Mouse (Mus musculus): ENCODE measurements at regions not wholly inside any gene's neighbourhood (a gene's known extent, or its start where the extent isn't known, plus 50 kb on each side); places are given as distances from the start of the nearest gene placed in this dataset.

DNA sequence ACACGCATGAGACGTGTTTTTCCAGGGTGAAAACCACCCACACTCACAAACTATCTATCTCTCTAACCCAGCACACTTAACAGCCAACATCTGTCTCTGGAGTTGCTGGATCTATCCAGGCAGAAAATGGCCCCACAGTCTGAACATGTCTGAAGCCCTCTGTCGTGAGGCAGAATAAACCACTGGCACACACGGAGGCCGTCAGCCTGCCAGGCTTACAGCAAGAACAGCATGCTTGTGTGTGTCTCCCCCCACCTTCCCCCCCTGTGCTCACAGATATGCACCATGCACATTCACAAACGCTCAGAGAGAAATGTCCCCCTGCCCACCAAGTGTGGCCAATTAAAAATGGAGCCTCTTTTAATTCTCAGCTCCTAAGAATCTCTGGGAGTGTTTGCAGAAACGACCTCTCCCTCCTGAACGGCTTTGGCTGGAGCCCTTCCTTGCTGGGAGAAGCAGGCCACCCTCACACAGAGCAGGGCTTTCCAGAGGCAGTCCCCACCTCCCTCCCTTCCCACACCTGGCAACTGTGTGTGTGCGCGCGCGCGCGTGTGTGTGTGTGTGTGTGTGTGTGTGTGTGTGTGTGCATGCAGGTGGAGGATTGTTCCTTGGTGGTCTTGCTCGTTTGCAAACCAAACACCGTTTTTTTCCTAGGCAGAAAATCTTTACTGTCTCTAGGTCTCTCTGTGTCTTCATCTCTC lies 88.7 kb downstream of the Edn3 start:
- DNase-seq, result no peak

DNA sequence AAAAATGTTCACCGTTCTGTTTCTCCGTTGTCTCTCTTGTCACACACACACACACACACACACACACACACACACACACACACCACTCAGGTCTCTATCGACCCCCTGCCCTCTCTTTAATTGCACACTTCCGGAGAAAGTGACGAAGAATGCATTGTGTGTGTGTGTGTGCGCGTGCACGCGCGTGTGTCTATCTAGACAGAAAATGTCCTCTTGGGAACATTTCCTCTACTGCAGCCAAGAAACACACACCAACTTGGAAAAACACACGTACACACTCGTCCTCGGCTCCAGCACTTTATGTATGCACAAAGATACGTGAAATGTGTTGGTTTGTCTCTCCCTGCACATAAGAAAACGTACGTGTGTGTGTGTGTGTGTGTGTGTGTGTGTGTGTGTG lies 90.4 kb downstream of the Edn3 start:
- no peak for DNase-seq

DNA sequence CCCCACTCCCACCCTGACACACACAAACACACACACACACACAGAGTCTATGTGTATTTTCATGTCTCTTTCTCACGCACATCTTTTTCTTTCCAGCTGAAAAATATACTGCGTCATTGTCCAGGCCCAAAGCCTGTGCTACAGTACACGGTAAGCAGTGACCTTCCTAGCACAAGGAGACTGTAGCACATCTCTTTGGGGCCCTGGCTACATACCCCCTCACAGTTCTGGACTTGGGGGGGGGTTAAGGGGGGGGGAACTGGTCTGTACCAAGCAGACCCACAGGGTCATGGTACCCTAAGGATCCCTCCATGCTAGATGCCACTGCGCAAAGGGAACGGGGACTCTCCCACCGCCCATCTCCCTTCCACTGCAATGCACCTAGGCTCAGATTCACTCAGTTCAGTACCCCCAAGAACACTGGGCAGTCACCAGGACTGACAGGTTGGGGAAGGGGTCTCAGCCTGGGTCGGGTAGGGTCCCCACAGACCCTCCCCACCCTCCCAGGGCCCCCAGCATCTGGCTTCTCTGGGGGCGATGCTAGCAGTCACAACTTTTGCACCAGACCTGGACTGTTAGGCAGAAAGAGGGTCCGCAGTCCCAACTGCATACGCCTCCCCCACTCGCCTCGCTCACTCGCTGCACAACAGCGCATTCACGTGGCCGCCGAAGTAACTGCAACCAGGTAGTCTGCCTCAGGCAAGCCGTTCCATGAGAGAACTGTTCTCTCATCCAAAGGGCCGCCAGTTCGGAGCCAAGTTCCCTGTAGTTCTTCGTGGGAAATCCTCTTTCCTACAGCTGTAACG lies 91.3 kb downstream of the Edn3 start:
- DNase-seq, result peak; percentile 79

DNA sequence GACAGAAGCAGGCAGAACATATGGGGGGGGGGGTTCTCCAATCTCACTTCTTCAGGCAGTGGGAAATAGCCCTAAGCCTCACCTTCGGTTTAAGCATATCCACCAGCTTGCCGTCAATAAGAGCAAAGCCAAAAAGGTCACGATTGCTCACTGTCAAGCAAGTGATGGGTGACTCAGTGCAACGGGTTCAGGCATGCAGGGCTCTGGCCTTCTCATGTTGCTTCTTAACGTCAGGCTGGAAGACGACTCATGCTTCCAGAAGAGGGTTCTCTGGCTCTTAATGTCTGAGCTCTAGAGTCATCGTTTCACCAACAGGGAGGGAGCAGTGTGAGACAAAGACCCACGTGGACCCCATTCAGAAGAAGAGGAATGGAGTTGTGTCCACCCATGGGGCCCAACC lies 93.4 kb downstream of the Edn3 start:
- DNase-seq, result no peak

DNA sequence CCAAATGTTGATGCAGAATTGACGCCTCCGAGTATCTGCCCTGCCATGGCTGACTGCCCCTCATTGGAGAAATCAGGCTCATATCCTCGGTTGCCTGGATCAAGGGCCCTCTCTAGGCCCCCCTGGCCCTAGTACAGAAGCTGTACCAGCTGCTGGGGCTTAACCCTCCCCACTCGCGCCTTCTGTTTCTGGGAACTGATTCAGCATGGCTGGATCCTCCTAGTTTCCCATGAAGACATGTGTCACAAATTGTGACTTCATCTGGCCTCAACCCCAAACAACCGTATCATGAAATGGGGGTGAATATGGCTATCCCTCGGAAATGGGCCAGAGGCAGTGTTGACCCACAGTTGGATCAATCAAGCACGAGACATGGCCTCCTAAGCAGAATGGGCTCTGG lies 95.1 kb downstream of the Edn3 start:
- no peak for DNase-seq

DNA sequence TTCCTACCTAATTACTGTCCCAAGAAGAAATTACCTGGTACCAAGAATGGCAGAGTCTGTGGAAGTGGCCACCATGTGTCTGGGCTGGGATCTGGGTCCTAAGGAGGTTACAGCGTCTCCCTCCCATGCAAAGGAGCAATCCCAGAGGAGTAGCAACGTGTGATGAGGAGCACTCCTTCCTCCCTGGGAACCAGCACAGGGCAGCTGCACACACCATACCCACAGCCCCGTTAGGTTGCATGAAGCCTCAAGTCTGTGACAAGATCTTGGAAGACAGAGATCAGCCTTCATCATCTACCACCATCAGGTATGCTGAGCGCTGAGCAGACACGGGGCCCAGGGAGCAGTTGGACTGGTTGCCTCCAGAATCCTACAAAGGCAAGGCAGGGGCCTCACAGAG lies 95.7 kb downstream of the Edn3 start:
- DNase-seq, result no peak

DNA sequence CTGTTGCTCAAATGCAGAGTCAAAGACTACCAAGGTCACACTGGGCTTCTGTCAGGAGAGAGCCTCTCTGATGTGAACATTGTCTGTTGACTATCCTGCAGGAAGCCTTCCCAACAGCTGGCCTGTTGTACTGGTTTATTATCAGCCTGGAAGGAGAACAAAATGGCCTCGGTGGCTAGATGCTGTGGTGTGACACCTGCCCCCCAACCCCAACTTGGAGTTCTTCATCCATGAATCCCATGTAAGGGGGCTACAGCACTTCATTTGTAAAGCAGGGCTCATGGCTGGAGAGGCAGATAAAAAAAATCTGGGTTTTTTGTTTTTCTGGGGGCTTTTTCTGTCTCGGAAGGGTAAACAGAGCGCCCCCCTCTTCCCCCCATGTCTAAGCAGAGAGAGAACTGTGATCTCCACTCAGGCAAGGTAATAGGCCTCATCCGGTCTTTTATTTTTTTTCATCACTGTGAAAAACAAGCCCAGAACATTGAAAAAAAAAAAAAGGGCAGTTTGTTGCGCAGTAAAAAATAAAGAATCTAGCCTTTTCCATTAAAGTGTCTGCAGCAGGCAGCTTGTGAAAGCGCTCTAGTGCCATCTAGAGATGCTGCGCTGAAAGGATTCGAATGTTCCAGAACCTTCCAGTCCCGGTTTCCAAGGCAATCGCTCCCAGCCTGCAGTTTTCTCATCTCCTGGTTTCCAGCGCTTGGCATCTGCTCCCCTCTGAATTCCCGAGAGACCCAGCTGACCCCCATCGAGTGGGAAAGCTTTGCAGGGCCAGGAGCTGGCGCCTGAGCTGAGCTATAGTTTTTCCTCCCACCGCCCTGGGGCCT lies 97.8 kb downstream of the Edn3 start:
- DNase-seq, result peak; percentile 56

DNA sequence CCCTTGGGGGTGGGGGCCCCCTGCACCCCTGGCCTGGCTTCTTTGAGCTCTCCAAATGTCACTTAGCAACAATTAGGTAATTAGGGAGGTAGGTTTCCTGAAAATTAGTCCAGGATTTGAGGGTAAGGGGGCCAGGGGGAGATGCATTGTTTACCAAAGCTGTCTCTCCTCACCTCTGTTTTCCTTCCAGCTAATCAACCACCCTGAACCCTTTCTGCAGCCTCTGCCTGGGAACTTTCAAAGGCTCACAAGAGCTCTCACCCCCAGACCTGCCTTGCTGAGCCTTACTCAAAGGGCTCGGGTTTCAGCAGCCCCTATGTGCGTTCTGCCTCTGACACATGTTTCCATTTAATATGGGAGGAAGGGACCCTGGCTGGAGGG lies 98.4 kb downstream of the Edn3 start:
- no peak for DNase-seq

DNA sequence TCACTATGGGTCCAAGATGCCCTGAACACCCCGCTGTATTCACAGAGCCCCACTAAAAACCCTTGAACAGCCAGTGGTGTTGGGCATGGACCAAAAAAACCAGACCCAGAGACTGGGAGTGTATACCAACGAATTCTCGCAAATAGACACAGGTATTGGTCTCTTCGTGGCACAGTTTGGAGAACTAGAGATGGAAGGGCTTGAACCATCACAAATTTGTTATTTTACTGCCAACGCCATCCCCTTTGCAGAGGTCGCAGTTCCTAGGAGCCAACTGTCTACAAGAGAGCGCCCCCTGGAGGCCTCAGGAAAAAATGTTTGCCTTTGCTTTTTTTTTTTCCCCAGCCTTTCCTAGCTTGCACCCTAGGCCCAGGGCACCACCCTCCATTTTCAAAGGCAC lies 99.1 kb downstream of the Edn3 start:
- peak; percentile 32 for DNase-seq

DNA sequence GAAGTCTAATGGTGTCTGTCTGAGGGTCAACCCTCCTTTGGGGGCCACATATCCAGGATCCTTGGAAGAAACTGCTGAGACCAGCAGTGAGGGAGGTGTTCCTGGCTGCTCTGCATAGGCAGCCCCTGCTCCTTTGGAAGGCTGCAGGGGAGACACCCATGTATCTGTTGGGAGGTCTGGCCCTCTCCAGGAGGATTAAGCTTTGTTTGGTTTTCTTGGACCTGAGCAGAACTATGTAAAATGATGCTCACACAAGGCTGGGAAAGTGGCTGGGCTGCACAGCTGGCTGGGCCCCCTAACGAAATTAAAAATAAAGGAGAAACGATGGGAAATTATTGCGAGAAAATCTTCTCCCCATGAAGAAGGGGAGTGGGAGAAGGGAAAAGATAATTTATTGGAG lies 104.2 kb downstream of the Edn3 start:
- no peak for DNase-seq

DNA sequence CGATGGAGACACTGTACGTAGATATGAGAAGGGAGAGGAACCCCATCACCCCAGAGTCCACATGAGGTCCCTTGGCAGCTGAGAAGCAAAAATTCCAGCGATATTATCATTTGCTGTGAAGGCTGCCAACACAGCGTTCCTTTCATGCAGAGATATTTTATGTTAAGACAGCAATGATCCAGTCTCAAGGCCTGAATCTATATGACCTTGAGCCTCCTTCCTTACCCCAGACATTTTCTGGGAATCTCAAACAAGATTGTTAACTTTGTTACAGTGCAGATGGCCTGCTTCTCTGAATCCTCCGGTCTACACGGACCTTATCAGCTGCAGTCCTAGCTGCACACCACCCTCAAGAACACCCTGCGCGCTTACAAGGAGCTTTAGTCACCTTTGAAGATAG lies 106.1 kb downstream of the Edn3 start:
- no peak for DNase-seq

DNA sequence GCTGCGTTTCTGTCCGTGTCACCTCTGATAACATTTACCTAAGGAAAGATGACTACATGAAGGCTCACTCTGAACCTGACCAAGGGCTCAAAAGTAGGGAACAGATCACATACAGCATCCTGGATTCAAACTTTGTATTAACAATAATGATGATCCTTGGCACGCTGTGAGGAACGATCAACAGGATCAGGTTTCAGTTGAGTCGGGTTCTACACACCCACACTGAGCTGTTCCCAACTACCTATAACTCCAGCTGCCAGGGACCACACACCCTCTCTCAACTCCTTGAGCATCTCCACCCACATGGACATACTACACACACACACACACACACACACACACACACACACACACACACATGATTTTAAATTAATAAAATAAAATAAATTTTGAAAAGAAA lies 107.0 kb downstream of the Edn3 start:
- DNase-seq, result no peak

DNA sequence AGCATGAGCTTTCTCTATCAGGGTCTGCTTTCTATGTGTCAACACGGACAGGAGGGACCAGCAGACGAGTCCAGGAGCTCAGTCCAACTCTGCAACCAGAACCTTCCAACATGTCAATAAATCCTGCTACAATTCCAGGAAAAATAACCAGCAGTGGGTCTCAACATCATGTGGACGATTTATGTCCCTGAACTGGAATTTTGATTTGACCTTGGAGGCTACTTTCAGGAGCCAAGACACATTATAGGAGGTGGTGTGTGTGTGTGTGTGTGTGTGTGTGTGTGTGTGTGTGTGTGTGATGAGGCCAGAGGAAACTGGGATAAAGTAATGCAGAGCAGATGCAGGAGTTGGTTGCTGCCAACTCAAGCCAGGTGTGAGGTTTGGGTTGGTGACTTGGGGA lies 107.8 kb downstream of the Edn3 start:
- no peak for DNase-seq

DNA sequence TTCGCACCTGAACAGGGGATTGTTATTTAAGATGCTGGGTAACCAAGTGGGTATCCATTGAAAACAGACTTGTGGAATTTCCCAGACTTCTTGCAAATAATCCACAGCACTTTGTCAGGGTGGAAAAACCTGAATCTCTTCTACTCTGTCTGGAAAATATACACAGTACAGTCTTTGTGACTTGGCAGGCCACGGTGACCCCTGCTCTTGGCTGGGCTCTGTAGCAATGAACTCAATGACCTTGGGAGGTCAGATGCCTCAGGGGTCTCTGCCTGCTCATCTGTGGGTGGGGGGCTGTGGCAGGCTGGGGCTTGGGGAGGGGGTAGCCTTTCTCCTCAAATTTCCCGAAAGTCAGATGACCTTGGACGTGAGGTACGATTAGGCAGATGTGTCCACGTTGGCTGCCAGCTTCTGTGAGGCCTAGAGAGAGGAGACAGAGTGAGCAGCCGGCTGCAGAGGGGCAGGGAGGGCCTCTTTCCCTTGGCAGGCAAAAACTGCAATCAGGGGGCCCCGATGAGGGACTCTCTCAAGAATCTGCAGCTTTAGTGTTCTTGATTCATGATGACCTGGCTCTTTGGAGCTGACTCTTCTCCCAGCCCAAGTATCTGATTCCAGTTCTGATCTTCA lies 108.4 kb downstream of the Edn3 start:
- no peak for DNase-seq

DNA sequence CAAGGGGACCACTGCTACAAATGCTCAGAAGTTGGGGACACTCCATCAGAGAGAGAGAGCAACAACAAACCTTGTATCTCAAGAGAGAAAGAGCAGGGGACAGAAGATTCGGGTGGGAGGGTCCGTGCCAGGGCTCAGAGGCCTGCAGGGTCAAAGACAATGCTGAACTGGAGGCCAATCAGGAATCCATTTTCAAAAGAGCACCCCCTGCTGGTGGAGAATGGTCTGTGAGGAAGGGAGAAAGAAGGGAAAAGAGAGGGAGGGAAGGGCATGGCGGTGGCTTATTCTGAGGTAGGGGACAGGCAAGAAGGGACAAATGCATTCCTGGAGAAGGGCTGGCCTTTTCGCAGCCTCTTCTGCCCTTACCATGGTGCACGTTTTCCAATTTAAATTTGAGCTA lies 109.9 kb downstream of the Edn3 start:
- DNase-seq, result no peak

DNA sequence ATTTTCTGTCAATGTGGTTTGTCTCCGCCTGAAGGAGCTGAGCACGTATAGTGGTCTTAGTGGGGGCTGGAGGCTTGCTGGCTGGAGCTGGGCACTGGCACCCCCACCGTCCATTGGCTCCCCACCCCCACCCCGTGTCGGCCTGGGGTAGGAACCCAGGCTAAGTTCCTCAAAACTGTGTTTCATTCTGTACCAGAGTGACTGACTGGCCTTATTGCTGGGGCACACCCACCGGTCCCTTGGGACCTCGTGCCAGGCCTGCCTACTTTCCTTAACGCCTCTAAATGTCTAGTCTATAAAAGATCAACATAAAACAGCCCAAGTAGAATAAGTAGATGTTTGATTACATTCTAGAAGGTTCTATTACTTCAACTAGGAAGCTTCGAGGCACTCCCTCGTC lies 110.8 kb downstream of the Edn3 start:
- DNase-seq, result no peak

DNA sequence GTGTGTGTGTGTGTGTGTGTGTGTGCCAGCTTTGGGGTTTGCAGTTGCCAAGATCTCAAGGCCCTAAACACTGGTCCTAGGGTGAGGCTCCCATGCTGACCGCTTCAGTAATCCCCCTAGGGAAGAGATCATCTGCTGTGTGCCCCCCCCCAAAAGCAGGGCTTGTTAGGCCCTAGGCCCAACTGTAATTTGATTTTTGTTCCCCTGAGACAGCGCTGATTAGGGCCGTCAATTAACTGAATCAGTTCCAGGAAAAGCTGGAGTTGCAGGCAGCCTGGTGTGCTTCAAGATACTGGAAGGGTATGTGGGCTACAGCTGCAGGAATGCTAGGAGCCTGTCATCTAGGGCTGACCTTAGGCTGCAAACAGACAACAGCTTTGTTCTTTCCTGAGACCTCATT lies 111.4 kb downstream of the Edn3 start:
- no peak for DNase-seq

DNA sequence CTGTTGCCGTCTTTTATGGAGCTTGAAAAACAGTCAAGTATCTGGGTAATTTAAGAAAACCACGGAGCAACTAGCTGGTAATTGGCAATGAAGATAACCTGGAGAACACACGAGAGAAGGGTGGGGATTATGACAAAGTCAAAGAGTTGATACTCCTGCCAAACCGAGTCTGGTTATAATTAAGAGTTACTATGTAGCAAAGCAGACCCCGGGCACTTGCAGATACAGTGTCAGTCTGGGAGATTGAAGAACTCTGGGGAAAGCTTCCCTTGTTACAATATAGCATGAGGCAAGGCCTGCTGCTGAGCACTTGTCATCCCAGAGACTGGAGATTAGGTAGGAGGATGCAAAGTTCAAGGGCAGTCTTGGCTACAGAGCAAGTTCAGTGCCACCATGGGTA lies 116.5 kb downstream of the Edn3 start:
- DNase-seq, result no peak

DNA sequence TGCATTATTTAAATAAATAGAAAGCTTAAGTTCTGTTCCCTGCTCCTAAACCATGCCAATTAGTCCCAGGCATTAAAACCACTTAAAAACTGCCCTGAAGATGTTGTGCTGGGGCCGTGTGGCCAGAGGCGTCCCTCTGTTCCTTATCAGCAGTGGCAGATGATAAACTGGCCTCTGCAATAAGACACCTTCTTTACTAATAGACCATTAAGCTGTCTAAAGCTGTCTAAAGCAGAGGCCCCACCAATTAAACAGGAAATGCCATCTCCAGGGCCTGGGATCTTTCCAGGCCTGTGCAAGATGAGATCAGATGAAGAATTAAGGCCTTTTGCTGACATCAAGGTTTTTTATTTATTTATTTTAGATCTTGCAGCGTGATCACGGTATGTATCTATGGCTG lies 118.6 kb downstream of the Edn3 start:
- no peak for DNase-seq

DNA sequence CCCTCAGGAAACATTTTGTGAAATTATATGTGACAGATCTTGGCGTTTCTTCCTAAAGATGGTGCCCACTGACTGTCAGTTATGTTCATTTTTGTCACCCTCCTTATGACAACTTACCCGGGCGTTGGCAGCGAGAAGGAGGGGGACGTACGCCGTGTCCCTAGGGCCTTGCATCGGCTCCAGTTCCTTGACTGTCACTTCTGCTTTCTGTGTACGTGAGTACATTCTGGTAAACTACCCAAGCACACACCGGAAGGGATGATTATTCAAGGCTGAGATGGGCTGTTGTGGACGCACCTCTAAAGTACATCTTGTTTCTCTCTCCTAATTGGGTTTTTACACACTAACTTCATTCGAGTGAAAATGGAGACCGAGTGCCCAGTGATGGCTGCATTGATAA lies 120.2 kb downstream of the Edn3 start:
- no peak for DNase-seq

DNA sequence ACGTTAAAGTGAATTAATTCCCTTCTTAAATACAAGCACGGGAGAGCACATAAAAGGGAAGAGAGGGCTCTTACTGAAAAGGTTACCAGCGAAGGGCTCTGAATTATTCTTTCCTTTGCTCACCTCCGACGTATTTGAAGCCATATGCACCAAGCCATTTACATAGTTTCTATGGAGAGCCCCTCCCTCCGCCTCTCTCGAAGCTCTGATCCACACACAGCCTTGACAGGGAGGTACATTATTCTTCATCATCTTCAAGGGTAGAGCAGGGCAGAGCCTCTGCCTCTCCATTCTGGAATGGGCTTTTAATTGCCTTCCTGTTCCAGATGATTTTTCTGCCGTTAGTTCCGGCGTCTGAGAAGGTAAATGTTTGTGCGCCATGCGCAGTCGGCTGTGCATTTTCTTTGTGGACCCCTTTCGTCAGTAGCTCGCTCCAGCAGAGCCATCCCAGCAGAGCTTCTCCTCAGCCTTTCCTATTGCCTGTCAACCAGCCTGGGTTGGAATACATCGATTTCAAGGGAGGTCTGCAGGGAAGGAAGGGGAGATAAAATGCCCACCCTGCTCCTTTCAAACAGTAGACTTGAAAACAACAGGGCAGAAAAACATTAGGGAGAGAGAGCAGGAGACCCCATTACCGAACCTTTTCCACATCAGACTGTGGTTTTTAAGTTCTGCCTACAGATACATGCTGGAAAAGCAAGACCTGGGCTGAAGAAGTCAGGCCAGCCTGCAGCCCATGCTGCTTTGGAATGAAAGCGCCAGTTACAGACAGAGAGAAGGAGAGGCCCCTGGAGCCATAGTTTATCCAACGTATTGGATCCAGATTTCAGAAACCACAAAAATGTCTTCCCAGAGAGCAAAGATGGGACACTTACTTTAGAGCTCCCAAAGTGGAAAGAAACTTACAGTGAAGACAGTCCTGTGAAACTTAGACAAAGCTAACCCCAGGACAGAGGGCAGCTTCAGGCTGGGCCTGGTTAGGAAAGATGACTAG lies 124.1 kb downstream of the Edn3 start:
- no peak for DNase-seq

DNA sequence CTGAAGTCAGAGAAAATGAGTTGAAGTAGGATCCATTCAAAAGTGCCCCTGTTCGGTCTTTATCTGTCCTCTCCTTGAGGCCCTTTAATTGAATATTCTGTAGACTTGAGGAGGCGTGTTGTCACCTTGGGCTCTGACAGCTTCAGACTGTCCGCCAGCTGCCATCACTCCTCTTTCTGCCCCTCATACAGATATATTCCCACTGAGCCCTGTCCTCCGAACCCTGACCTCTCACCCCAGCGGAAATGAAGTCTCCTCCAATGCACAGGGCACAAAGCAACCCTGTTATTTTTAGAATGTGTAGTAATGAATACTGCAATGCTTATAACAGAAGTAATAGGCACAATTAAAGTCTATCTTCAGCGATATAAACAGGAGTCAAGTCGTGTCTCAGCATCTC lies 117.4 kb upstream of the Gm14444 start:
- DNase-seq, result no peak

Data from adrenal gland, postnatal 25 days (tissue).